Mouse (Mus musculus) cerebellum, adult 8-10 months (tissue): ENCODE results near the gene Slc25a39.
A peak's percentile ranks its signal among the peaks of the same experiment; 100 is the strongest.
"Not testable (repeated sequence)": the region's sequence is repeated elsewhere in the genome, so short reads cannot be mapped to it uniquely, and the experiment has no call there.

Experiments
- DNase-seq: peaks from one replicate; pipeline ENCODE4 v3.0.0; 2022

Slc25a39 gene

GRCm38 (mm10) chr11:102368347-102368746 is 39.4 kb downstream of the Slc25a39 start:
- DNase-seq = no peak

- no peak for DNase-seq
Observed at GRCm38 (mm10) chr11:102367504-102368280, 40.1 kb downstream of the Slc25a39 start.

GRCm38 (mm10) chr11:102366103-102366502 is 41.6 kb downstream of the Slc25a39 start, which contains the start of gene Slc4a1:
TSS of gene Slc4a1 (minus strand) at chr11:102366203.
- not testable (repeated sequence) for DNase-seq

- DNase-seq = no peak
Observed at GRCm38 (mm10) chr11:102365699-102366098, 42.0 kb downstream of the Slc25a39 start.

- DNase-seq = no peak
Observed at GRCm38 (mm10) chr11:102364570-102365371, 43.0 kb downstream of the Slc25a39 start.

- no peak for DNase-seq
Observed at GRCm38 (mm10) chr11:102363623-102364022, 44.1 kb downstream of the Slc25a39 start.

- no peak for DNase-seq
Observed at GRCm38 (mm10) chr11:102361776-102362495, 45.8 kb downstream of the Slc25a39 start.

- DNase-seq = no peak
Observed at GRCm38 (mm10) chr11:102358365-102358764, 49.4 kb downstream of the Slc25a39 start.

GRCm38 (mm10) chr11:102356636-102357350 is 51.0 kb downstream of the Slc25a39 start:
- DNase-seq = no peak

GRCm38 (mm10) chr11:102356190-102356589 is 51.6 kb downstream of the Slc25a39 start:
- DNase-seq = no peak

GRCm38 (mm10) chr11:102355501-102355900 is 52.2 kb downstream of the Slc25a39 start:
- no peak for DNase-seq

- peak; percentile 70 for DNase-seq
Observed at GRCm38 (mm10) chr11:102353021-102353431, 54.7 kb downstream of the Slc25a39 start.
